Mouse (Mus musculus): ENCODE measurements around the gene Rab11fip3. TPM values are rescaled to one million over a fixed set of nuclear protein-coding genes. Genes with fewer than 3 reads are reported as not detected.

Rab11fip3 gene
- polyA plus RNA-seq, 1 experiment: 15.2 TPM

GRCm38 (mm10) chr17:25943769-25944168, 125.6 kb downstream of the Rab11fip3 start:
- Histone ChIP-seq H3K36me3 (ENCODE audit: control insufficient read depth, insufficient read depth) (peaks cover 9% of the 10 kb centered on the region), H3K4me3 (ENCODE audit: insufficient read depth, poor library complexity, severe bottlenecking) (no peak overlapping the region), H3K27me3 (ENCODE audit: control insufficient read depth, insufficient read depth, insufficient read length) (no peaks in the 10 kb centered on the region), H3K79me3 (ENCODE audit: low read depth) (peaks cover 18% of the 10 kb centered on the region), H3K79me2 (ENCODE audit: control insufficient read depth, insufficient read depth) (peaks cover 37% of the 10 kb centered on the region), H3ac (ENCODE audit: control insufficient read depth, insufficient read length, low read depth) (no peak overlapping the region)
- TF ChIP-seq MAX (IDR thresholded peaks at IDR 0.05): no peak
- no peak for TF ChIP-seq CEBPB (IDR thresholded peaks at IDR 0.05; ENCODE audit: low read depth)
- peak; percentile 93 for TF ChIP-seq MYOD1 (IDR thresholded peaks at IDR 0.05; ENCODE audit: control insufficient read depth, insufficient read length, low read depth)

- peaks cover 18% of the 10 kb centered on the region for H3K79me3 ChIP-seq (ENCODE audit: low read depth)
- H3ac ChIP-seq (ENCODE audit: control insufficient read depth, insufficient read length, low read depth): no peak overlapping the region
- H3K36me3 ChIP-seq (ENCODE audit: control insufficient read depth, insufficient read depth): peaks cover 11% of the 10 kb centered on the region
- H3K4me3 ChIP-seq (ENCODE audit: insufficient read depth, poor library complexity, severe bottlenecking): no peak overlapping the region
- no peaks in the 10 kb centered on the region for H3K27me3 ChIP-seq (ENCODE audit: control insufficient read depth, insufficient read depth, insufficient read length)
- TF ChIP-seq MAX (IDR thresholded peaks at IDR 0.05) (no peak), MYOG (IDR thresholded peaks at IDR 0.05; ENCODE audit: control insufficient read depth, extremely low read depth, insufficient read length) (no peak)
- H3K79me2 ChIP-seq (ENCODE audit: control insufficient read depth, insufficient read depth): peaks cover 39% of the 10 kb centered on the region
These were observed 126.1 kb downstream of the Rab11fip3 start for GRCm38 (mm10) chr17:25943221-25943620.

DNA sequence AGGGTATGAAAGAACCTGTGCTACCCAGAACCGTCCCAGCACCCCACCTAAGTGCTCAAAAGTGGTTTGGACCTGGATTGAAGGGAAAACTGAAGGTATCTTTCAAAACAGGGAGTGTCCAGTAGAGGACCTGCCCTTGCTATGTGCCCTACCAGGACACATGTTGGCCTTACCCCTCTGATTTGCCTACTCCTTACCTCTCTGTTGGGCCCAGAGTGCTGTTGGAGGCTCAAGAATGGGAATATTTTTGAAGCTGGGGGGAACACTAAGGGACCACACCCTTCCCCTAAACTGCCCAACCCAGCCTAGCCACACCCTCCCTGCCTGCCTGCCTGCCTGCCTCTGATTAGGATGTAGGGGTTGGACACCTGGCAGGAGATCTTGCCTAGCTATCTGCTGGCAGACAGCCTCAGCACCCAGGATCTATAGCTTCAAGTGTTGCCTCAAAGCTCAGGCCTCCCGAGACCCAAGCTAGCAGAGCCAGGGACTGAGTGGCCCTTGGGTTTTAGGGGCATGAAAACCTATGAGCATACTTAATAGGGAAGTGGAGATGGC, 126.7 kb downstream of the Rab11fip3 start:
- Histone ChIP-seq H3K79me2 (ENCODE audit: control insufficient read depth, insufficient read depth) (peaks cover 39% of the 10 kb centered on the region), H3K36me3 (ENCODE audit: control insufficient read depth, insufficient read depth) (peaks cover 11% of the 10 kb centered on the region), H3K79me3 (ENCODE audit: low read depth) (peaks cover 18% of the 10 kb centered on the region), H3ac (ENCODE audit: control insufficient read depth, insufficient read length, low read depth) (no peak overlapping the region), H3K27me3 (ENCODE audit: control insufficient read depth, insufficient read depth, insufficient read length) (no peaks in the 10 kb centered on the region), H3K4me3 (ENCODE audit: insufficient read depth, poor library complexity, severe bottlenecking) (no peak overlapping the region)
- no peak for TF ChIP-seq FOSL1 (IDR thresholded peaks at IDR 0.05; ENCODE audit: insufficient read depth, low read length, poor library complexity, severe bottlenecking)
- TF ChIP-seq MYOG (IDR thresholded peaks at IDR 0.05; ENCODE audit: control insufficient read depth, extremely low read depth, insufficient read length): no peak
- no peak for TF ChIP-seq CTCF (IDR thresholded peaks at IDR 0.05; ENCODE audit: control insufficient read depth, insufficient read depth, insufficient read length)
- TF ChIP-seq USF1 (IDR thresholded peaks at IDR 0.05; ENCODE audit: low read depth): no peak
- TF ChIP-seq MAX (IDR thresholded peaks at IDR 0.05): no peak
- no peak for TF ChIP-seq MYOD1 (IDR thresholded peaks at IDR 0.05; ENCODE audit: control insufficient read depth, insufficient read length, low read depth)
- TF ChIP-seq CEBPB (IDR thresholded peaks at IDR 0.05; ENCODE audit: low read depth): no peak

DNA sequence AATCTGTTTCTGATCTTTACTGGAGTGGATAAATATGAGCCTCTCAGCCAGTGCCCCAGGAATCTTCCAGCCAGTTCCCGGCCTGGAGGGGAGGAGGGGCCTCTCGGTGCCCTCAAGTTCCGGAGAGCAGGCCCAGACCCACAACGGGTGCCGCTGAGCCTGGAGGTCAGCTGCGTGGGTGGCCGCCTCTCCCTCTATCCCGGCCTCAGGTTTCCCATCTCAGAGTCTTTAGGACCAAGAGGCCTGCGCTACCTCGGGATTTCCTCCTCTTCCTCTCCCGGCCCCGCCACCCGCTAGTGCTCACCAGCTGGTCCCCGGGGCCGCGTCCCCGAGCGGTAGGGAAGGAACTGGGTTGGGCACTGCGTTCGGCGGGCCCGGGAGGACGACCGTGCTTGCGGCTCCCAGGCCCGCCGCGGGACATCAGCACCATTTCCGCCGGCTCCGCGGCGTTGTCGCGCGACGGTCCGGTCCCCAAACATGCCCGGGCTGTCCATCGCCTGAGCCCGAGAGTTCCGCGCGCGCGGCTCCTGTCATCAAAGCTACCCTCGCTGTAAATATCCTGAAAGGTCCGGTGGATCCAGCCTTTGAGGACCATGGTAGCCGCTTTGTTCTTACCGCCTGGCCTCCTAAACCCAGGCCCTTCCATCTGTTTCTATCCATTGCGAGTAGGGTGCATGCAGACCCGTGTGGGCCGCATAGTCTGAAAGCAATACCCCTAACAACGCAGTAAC, 127.7 kb downstream of the Rab11fip3 start:
- H3K79me2 ChIP-seq (ENCODE audit: control insufficient read depth, insufficient read depth): peaks cover 39% of the 10 kb centered on the region
- TF ChIP-seq USF1 (IDR thresholded peaks at IDR 0.05; ENCODE audit: low read depth): no peak
- TF ChIP-seq MAX (IDR thresholded peaks at IDR 0.05): peak; percentile 65

More for the DNA sequence above, 127.7 kb downstream of the Rab11fip3 start:
- Histone ChIP-seq H3K36me3 (ENCODE audit: control insufficient read depth, insufficient read depth) (peaks cover 13% of the 10 kb centered on the region), H3K27me3 (ENCODE audit: control insufficient read depth, insufficient read depth, insufficient read length) (no peaks in the 10 kb centered on the region), H3K79me3 (ENCODE audit: low read depth) (peaks cover 18% of the 10 kb centered on the region), H3K4me3 (ENCODE audit: insufficient read depth, poor library complexity, severe bottlenecking) (peak overlapping the region; percentile 68), H3ac (ENCODE audit: control insufficient read depth, insufficient read length, low read depth) (peak overlapping the region; percentile 89)

Other genes with a start within 250 kb of the Rab11fip3 start
- gene Wdr24, start 245.9 kb downstream of the Rab11fip3 start, polyA plus RNA-seq (2012; fragmentation: generic; extraction: Trizol): 14.3 TPM
- gene Jmjd8, start 240.7 kb downstream of the Rab11fip3 start, polyA plus RNA-seq (2012; fragmentation: generic; extraction: Trizol): 10.8 TPM
- gene Stub1, start 236.2 kb downstream of the Rab11fip3 start, polyA plus RNA-seq (2012; fragmentation: generic; extraction: Trizol): 246 TPM
- 0.40 TPM for gene Rhbdl1, start 232.3 kb downstream of the Rab11fip3 start, polyA plus RNA-seq (2012; fragmentation: generic; extraction: Trizol)
- gene Gm20683, start 227.8 kb downstream of the Rab11fip3 start, polyA plus RNA-seq (2012; fragmentation: generic; extraction: Trizol): 0.89 TPM
- 33.9 TPM for gene Rhot2, start 224.7 kb downstream of the Rab11fip3 start, polyA plus RNA-seq (2012; fragmentation: generic; extraction: Trizol)
- gene Wdr90, start 208.1 kb downstream of the Rab11fip3 start, polyA plus RNA-seq (2012; fragmentation: generic; extraction: Trizol): 16.7 TPM
- gene Mcrip2, start 200.8 kb downstream of the Rab11fip3 start, polyA plus RNA-seq (2012; fragmentation: generic; extraction: Trizol): 36.3 TPM
- 25.0 TPM for gene Mettl26, start 194.5 kb downstream of the Rab11fip3 start, polyA plus RNA-seq (2012; fragmentation: generic; extraction: Trizol)
- 0.34 TPM for gene Wfikkn1, start 188.7 kb downstream of the Rab11fip3 start, polyA plus RNA-seq (2012; fragmentation: generic; extraction: Trizol)
- 14.4 TPM for gene Rab40c, start 149.8 kb downstream of the Rab11fip3 start, polyA plus RNA-seq (2012; fragmentation: generic; extraction: Trizol)
- gene Pigq, start 124.6 kb downstream of the Rab11fip3 start, polyA plus RNA-seq (2012; fragmentation: generic; extraction: Trizol): 43.5 TPM
- 0.46 TPM for gene Nhlrc4, start 124.6 kb downstream of the Rab11fip3 start, polyA plus RNA-seq (2012; fragmentation: generic; extraction: Trizol)
- 0.02 TPM for gene A930017K11Rik, start 117.0 kb downstream of the Rab11fip3 start, polyA plus RNA-seq (2012; fragmentation: generic; extraction: Trizol)
- 10.6 TPM for gene Capn15, start 83.8 kb downstream of the Rab11fip3 start, polyA plus RNA-seq (2012; fragmentation: generic; extraction: Trizol)
- 3.9 TPM for gene Decr2, start 20.8 kb upstream of the Rab11fip3 start, polyA plus RNA-seq (2012; fragmentation: generic; extraction: Trizol)
- gene Nme4, start 26.0 kb upstream of the Rab11fip3 start, polyA plus RNA-seq (2012; fragmentation: generic; extraction: Trizol): 34.0 TPM
- gene Tmem8, start 43.7 kb upstream of the Rab11fip3 start, polyA plus RNA-seq (2012; fragmentation: generic; extraction: Trizol): 1.5 TPM
- 169 TPM for gene Mrpl28, start 53.9 kb upstream of the Rab11fip3 start, polyA plus RNA-seq (2012; fragmentation: generic; extraction: Trizol)
- 32.1 TPM for gene Axin1, start 69.1 kb upstream of the Rab11fip3 start, polyA plus RNA-seq (2012; fragmentation: generic; extraction: Trizol)
- gene Pdia2, start 129.5 kb upstream of the Rab11fip3 start, polyA plus RNA-seq (2012; fragmentation: generic; extraction: Trizol): 0.05 TPM
- gene Rgs11, start 133.4 kb upstream of the Rab11fip3 start, polyA plus RNA-seq (2012; fragmentation: generic; extraction: Trizol): not detected
- gene Arhgdig, start 138.2 kb upstream of the Rab11fip3 start, polyA plus RNA-seq (2012; fragmentation: generic; extraction: Trizol): 9.6 TPM
- gene Fam234a, start 174.7 kb upstream of the Rab11fip3 start, polyA plus RNA-seq (2012; fragmentation: generic; extraction: Trizol): 25.2 TPM
- 45.0 TPM for gene Luc7l, start 183.3 kb upstream of the Rab11fip3 start, polyA plus RNA-seq (2012; fragmentation: generic; extraction: Trizol)